Mouse (Mus musculus) kidney, adult 2 months (tissue): ENCODE measurements at regions not wholly inside any gene's neighbourhood (a gene's known extent, or its start where the extent isn't known, plus 50 kb on each side); places are given as distances from the start of the nearest gene placed in this dataset.

Experiments used
- CTCF ChIP-seq: fragments of 200-500 bp; conservative IDR thresholded peaks from 2 replicates; pipeline ENCODE4 v1.5.1; 2011; ENCODE audit warnings: low read depth, mild to moderate bottlenecking, control low read depth, low read length, moderate library complexity, mixed read lengths; ENCODE audit not compliant: insufficient read depth, insufficient read length
- POLR2A ChIP-seq: fragments of 200-500 bp; IDR thresholded peaks from one replicate; pipeline ENCODE4 v1.6.1; 2011; ENCODE audit warnings: low read depth, low read length, control low read depth

- TF ChIP-seq CTCF, result no peak
- TF ChIP-seq POLR2A, result no peak
Measured at GRCm38 (mm10) chr14:59051478-59051879, 91.2 kb downstream of the 1700129C05Rik start.
